Mouse (Mus musculus) heart, postnatal 0 days (tissue): ENCODE data around the gene Eef2. TPM values are rescaled to one million over a fixed set of nuclear protein-coding genes. Genes with fewer than 3 reads are reported as not detected.
A peak's percentile ranks its signal among the peaks of the same experiment; 100 is the strongest.

ENCODE experiments used
- ATAC-seq: fragments of 200-750 bp; cut with Nextera tagmentation; 2 replicates; pipeline ENCODE4 v1.8.0; 2017; ENCODE audit warnings: low read depth, moderate number of reproducible peaks, moderate library complexity; ENCODE audit not compliant: insufficient read depth
- DNase-seq: peaks from one replicate; pipeline ENCODE4 v3.0.0-alpha.2; 2016; ENCODE audit warnings: low spot score
- H3K27ac ChIP-seq: fragments of 300-500 bp; sonication (generic); 2 replicates; pipeline ENCODE4 v1.5.1; 2014; ENCODE audit warnings: low read depth, mild to moderate bottlenecking
- H3K27me3 ChIP-seq: fragments of 300-500 bp; sonication (generic); 2 replicates; pipeline ENCODE4 v1.6.1; 2014; ENCODE audit warnings: low read length, mixed read lengths; ENCODE audit not compliant: control insufficient read depth, insufficient read depth
- H3K36me3 ChIP-seq: fragments of 300-500 bp; sonication (generic); replicated peaks from 2 replicates; pipeline ENCODE4 v1.6.1; 2014; ENCODE audit warnings: low read length, mixed read lengths; ENCODE audit not compliant: control insufficient read depth, insufficient read depth
- H3K4me1 ChIP-seq: fragments of 300-500 bp; sonication (generic); 2 replicates; pipeline ENCODE4 v1.6.1; 2014; ENCODE audit warnings: antibody characterized with exemption; ENCODE audit not compliant: control insufficient read depth, insufficient read depth
- H3K4me2 ChIP-seq: fragments of 300-500 bp; sonication (generic); 2 replicates; pipeline ENCODE4 v1.6.1; 2014; ENCODE audit warnings: low read depth, mild to moderate bottlenecking, low read length, moderate library complexity
- H3K4me3 ChIP-seq: fragments of 300-500 bp; sonication (generic); 2 replicates; pipeline ENCODE4 v1.5.1; 2014; ENCODE audit warnings: low read depth, low read length
- H3K9ac ChIP-seq: fragments of 300-500 bp; sonication (generic); replicated peaks from 2 replicates; pipeline ENCODE4 v1.6.1; 2014; ENCODE audit warnings: low read depth, low read length, mixed read lengths
- H3K9me3 ChIP-seq: fragments of 300-500 bp; sonication (generic); replicated peaks from 2 replicates; pipeline ENCODE4 v1.6.1; 2016; ENCODE audit warnings: low read length; ENCODE audit not compliant: control insufficient read depth
- CTCF ChIP-seq: IDR thresholded peaks from 2 replicates; pipeline ENCODE4 v1.5.1; 2016; ENCODE audit warnings: antibody characterized with exemption, control low read depth, low read depth
- EP300 ChIP-seq: IDR thresholded peaks from 2 replicates; pipeline ENCODE4 v1.6.1; 2016; ENCODE audit warnings: antibody characterized with exemption, low read depth
- WGBS: fragments of 180-500 bp; shearing (Covaris S2); extraction: QIAGEN DNeasy Blood & Tissue Kit; methylation state at CpG from one replicate; pipeline ENCODE4 v1.1.7; 2014; 5-methylcytosine and 5-hydroxymethylcytosine counted together
- polyA plus RNA-seq: library from polyadenylated mRNA; unstranded; fragments of >200 nt; fragmentation: Nextera tagmentation; extraction: Ambion mirVana; gene quantifications from 2 replicates; pipeline ENCODE4 v1.2.1, GENCODE M21; 2015
- total RNA-seq: library from RNA; depleted of rRNA; stranded (reverse); fragments of >200 nt; gene quantifications from 2 replicates; pipeline ENCODE4 v1.2.3, GENCODE M21; 2014; ENCODE audit warnings: low replicate concordance

Gene Eef2
- total and polyA plus RNA-seq, 2 experiments from 2014 or later, result 370 to 1,828 TPM

DNA sequence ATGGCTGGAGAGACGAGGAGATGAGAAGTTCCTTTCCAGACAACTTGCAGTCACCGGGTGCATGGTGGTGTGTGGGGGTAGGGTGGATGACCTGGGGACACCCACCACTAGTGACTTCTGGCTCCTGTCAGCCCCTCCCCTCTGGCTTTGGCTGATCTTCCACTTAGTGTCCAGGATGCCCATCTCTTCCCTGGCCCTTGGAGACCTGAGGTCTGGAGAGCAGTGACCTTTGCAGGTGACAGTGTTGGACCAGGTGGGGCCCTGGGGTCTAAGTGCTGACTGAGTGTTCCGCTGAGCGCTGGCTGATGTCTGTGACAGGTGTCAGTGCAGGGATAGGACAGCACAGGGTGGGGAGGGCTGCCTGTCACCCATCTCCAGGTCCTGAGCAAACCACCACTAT lies 18.9 kb downstream of the Eef2 start:
- Histone ChIP-seq H3K4me2 (peak overlapping the region; percentile 62), H3K9me3 (no peaks in the 10 kb centered on the region), H3K9ac (peak overlapping the region; percentile 74), H3K4me1 (peaks cover 23% of the 10 kb centered on the region; the same call in 1 of the 2 replicates), H3K36me3 (no peaks in the 10 kb centered on the region), H3K27ac (peak overlapping the region; percentile 98), H3K27me3 (no peaks in the 10 kb centered on the region), H3K4me3 (peak overlapping the region; percentile 51)
- 27% methylated on average over 4 of the region's 4 CpGs for WGBS
- ATAC-seq (no peak), DNase-seq (no peak)
- no peak for TF ChIP-seq EP300
- no peak for TF ChIP-seq CTCF

DNA sequence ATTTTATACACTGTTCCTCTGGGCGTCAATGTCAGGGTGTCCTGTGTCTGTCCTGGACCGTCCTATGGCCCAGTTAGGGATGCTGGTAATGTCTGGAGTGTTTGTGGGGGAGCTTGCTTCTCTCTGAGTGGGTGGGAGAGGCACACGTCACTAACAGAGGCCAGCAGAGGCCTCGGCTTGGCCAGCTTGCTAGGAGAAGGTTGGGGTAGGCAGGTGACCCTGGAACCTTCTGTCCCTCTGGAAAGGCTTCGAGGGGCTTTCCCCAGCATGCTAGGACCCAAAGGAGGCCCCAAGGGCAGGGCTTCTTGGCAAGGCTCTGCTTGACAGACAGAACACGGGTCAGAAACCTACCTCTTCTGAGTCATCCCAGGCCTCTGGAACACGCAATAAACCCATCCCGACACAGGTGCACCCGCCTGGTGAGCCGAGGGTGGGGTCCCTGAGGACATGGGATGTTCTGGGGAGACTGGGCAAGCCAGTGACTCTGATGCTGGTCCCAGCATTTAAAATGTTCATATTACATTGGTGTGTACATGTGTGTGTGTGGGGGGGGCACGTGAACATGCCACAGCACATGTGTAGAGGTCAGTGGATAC lies 20.1 kb downstream of the Eef2 start:
- no peaks in the 10 kb centered on the region for H3K9me3 ChIP-seq
- H3K4me2 ChIP-seq, result peak overlapping the region; percentile 62
- no peaks in the 10 kb centered on the region for H3K36me3 ChIP-seq
- WGBS, result 27% methylated on average over 11 of the region's 11 CpGs
- ATAC-seq (0 out of 2 replicates have a peak, but pooled peaks have one; percentile 1), DNase-seq (peak; percentile 53)
- peak overlapping the region; percentile 74 for H3K9ac ChIP-seq
- peak overlapping the region; percentile 51 for H3K4me3 ChIP-seq
- H3K4me1 ChIP-seq, result peaks cover 33% of the 10 kb centered on the region
- H3K27me3 ChIP-seq, result no peaks in the 10 kb centered on the region
- peak; percentile 67; the same call in 1 of the 2 replicates for TF ChIP-seq EP300
- no peak for TF ChIP-seq CTCF
- H3K27ac ChIP-seq, result peak overlapping the region; percentile 98

DNA sequence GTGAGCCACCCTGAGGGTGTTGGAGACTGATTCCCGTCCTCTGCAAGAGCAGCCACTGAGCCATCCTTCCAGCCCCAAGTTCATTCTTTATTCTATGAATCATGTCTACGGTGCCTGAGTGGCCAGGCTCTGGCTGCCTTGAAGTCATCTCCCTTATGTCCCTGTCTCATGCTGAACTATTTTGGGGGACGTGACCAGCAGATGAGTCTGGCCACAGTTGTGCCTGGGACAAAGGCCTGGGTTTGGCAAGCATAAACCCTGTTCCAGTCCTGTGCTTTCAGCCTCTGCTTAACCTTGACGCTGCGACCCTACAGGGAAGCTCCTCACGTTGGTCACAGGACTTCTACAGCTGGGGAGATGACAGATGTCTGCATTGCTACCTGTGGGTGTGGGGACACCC lies 20.9 kb downstream of the Eef2 start:
- ATAC-seq (no peak), DNase-seq (peak; percentile 50)
- peaks cover 27% of the 10 kb centered on the region for H3K4me1 ChIP-seq
- H3K27me3 ChIP-seq, result no peaks in the 10 kb centered on the region
- peak overlapping the region; percentile 98 for H3K27ac ChIP-seq
- H3K4me3 ChIP-seq, result peak overlapping the region; percentile 9; the same call in 1 of the 2 replicates
- no peaks in the 10 kb centered on the region for H3K9me3 ChIP-seq
- TF ChIP-seq CTCF (no peak), EP300 (peak; percentile 74; the same call in 1 of the 2 replicates)
- peak overlapping the region; percentile 62 for H3K4me2 ChIP-seq
- 21% methylated on average over 6 of the region's 6 CpGs for WGBS
- no peaks in the 10 kb centered on the region for H3K36me3 ChIP-seq
- peak overlapping the region; percentile 74 for H3K9ac ChIP-seq

DNA sequence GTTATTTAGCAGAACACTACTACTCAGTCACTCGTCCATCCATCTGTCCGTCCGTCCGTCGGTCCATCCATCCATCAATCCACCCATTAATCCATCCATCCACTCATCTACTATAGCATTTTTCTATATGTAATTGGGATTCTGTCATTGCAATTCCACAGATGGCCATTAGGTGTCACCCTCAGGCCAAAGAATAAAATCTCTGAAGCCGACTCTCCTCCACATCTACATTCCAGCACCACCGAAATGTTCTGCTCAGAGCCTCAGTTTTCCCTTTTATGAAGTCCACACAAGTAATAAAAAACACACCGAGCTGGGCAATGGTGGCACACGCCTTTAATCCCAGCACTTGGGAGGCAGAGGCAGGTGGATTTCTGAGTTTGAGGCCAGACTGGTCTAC lies 21.8 kb downstream of the Eef2 start:
- H3K27me3 ChIP-seq, result no peaks in the 10 kb centered on the region
- H3K36me3 ChIP-seq, result no peaks in the 10 kb centered on the region
- peak overlapping the region; percentile 98 for H3K27ac ChIP-seq
- no peaks in the 10 kb centered on the region for H3K9me3 ChIP-seq
- WGBS, result 2% methylated on average over 9 of the region's 9 CpGs
- H3K4me3 ChIP-seq, result no peak overlapping the region
- TF ChIP-seq EP300 (no peak), CTCF (peak; percentile 77)
- no peak overlapping the region for H3K4me2 ChIP-seq
- ATAC-seq (no peak), DNase-seq (peak; percentile 76)
- peaks cover 21% of the 10 kb centered on the region for H3K4me1 ChIP-seq
- H3K9ac ChIP-seq, result no peak overlapping the region

DNA sequence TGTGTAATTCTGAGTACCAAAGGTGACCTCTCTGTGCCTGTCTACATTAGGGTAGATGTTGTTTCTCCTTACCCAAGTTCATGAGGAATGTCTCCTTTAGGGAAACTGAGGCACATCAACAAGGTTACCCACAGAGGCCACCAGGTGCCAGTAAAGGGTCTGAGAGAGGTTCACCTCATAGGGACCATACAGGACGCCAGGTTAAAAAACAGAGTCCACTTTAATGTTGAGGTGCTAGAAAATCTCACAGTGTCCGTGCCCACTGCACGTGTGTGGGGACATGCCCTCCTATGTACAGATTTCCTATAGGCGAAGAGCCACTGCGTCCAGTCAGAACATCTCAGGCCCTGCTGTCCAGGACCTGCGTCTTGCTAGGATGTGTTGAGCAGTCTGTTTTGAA lies 22.6 kb downstream of the Eef2 start:
- Histone ChIP-seq H3K4me2 (peak overlapping the region; percentile 28; the same call in 1 of the 2 replicates), H3K9ac (peak overlapping the region; percentile 47), H3K4me3 (no peak overlapping the region), H3K27ac (peak overlapping the region; percentile 98), H3K4me1 (peaks cover 27% of the 10 kb centered on the region), H3K27me3 (no peaks in the 10 kb centered on the region), H3K9me3 (no peaks in the 10 kb centered on the region), H3K36me3 (no peaks in the 10 kb centered on the region)
- no peak for TF ChIP-seq EP300
- TF ChIP-seq CTCF, result no peak
- ATAC-seq (no peak), DNase-seq (no peak)
- WGBS, result 75% methylated on average over 6 of the region's 6 CpGs

DNA sequence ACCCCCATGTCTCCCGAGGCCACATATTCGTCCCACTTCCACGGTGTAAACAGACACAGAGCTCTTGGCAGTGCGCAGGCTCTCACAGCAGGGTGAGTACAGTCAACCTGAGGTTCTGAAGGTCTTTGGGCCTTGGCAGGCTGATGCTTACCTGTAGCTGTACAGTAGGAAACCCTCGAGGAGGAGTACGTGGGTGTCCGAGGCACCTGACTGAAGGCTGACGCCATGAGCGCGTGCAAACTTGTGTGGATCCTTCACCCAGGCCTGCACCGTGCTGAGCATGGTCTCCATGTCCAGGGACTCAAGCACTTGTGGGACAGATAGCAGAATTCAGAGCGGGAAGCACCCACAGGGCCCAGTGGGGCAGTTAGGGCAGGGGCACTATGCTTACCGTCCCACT lies 23.7 kb downstream of the Eef2 start:
- Histone ChIP-seq H3K9me3 (no peaks in the 10 kb centered on the region), H3K36me3 (no peaks in the 10 kb centered on the region), H3K9ac (peak overlapping the region; percentile 47; the same call in 1 of the 2 replicates), H3K27me3 (no peaks in the 10 kb centered on the region), H3K27ac (peak overlapping the region; percentile 98), H3K4me2 (peak overlapping the region; percentile 28), H3K4me3 (no peak overlapping the region), H3K4me1 (peaks cover 29% of the 10 kb centered on the region)
- ATAC-seq (no peak), DNase-seq (peak; percentile 9)
- 63% methylated on average over 13 of the region's 13 CpGs for WGBS
- no peak for TF ChIP-seq CTCF
